Mouse (Mus musculus): ENCODE results near the gene Map3k1.

The Map3k1 gene

GRCm38 (mm10) chr13:111792130-111792974 is 16.4 kb downstream of the Map3k1 start:
- H3K27me3 ChIP-seq (ENCODE audit: insufficient read depth, low read length), result no peaks in the 10 kb centered on the region
- peaks cover 10% of the 10 kb centered on the region; the same call in 1 of the 2 replicates for H3K36me3 ChIP-seq (ENCODE audit: insufficient read depth, low read length)
- H3K4me1 ChIP-seq (replicated peaks; ENCODE audit: low read depth, low read length), result peaks cover 82% of the 10 kb centered on the region
- TF ChIP-seq POU5F1 (IDR thresholded peaks at IDR 0.05; ENCODE audit: borderline replicate concordance, low read length), result no peak
- TF ChIP-seq CTCF (conservative IDR thresholded peaks at IDR 0.05; ENCODE audit: low read length), result no peak
- no peak for TF ChIP-seq NANOG (IDR thresholded peaks at IDR 0.05; ENCODE audit: borderline replicate concordance, low read length)
- no peak overlapping the region for H3K4me3 ChIP-seq (replicated peaks; ENCODE audit: low read length)
- H3K9me3 ChIP-seq (ENCODE audit: low read length), result no peaks in the 10 kb centered on the region

GRCm38 (mm10) chr13:111791596-111791995 is 17.2 kb downstream of the Map3k1 start:
- Histone ChIP-seq H3K4me3 (replicated peaks; ENCODE audit: low read length) (no peak overlapping the region), H3K27me3 (ENCODE audit: insufficient read depth, low read length) (no peaks in the 10 kb centered on the region), H3K9me3 (ENCODE audit: low read length) (no peaks in the 10 kb centered on the region), H3K4me1 (replicated peaks; ENCODE audit: low read depth, low read length) (peaks cover 74% of the 10 kb centered on the region), H3K36me3 (ENCODE audit: insufficient read depth, low read length) (peaks cover 10% of the 10 kb centered on the region; the same call in 1 of the 2 replicates)
- TF ChIP-seq POU5F1 (IDR thresholded peaks at IDR 0.05; ENCODE audit: borderline replicate concordance, low read length), result no peak
- TF ChIP-seq NANOG (IDR thresholded peaks at IDR 0.05; ENCODE audit: borderline replicate concordance, low read length), result no peak
- TF ChIP-seq CTCF (conservative IDR thresholded peaks at IDR 0.05; ENCODE audit: low read length), result no peak

DNA sequence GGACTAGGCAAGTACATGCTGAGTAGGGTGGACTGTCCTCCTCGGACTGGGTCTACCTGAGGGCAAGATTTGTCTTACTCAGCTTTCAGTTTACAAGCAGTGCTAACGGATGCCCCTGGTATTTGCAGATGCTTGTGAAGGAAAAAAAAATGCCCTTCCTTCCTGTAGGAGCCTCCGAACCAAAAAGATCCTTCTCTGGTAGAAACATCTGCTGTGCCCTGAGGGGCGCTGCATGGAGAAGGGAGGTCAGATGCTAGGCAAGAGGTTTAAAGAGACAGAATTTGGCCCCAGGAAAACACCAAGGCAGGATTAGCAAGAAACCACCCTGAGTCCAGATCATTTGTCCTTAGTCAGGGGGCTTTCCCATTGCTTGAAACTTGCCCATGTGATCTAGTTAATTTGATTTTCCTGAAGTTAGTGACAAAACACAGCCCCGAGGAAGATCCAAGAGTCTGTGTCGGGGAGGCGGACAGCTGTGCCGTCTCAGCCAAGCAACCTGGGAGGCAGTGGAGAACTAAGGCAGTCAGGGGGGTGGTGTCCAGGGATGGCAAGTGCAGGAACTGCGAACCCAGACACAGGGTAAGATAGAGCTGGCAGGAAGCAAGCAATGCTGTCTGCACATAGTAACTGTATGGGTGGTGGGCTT is 19.2 kb downstream of the Map3k1 start:
- peaks cover 73% of the 10 kb centered on the region for H3K4me1 ChIP-seq (replicated peaks; ENCODE audit: low read depth, low read length)
- 0 out of 2 replicates have a peak, but pooled peaks cover 6% of the 10 kb centered on the region for H3K36me3 ChIP-seq (ENCODE audit: insufficient read depth, low read length)
- H3K9me3 ChIP-seq (ENCODE audit: low read length), result no peaks in the 10 kb centered on the region
- H3K4me3 ChIP-seq (replicated peaks; ENCODE audit: low read length), result peak overlapping the region; percentile 45; the same call in 1 of the 2 replicates
- no peaks in the 10 kb centered on the region for H3K27me3 ChIP-seq (ENCODE audit: insufficient read depth, low read length)
- TF ChIP-seq CTCF (conservative IDR thresholded peaks at IDR 0.05; ENCODE audit: low read length) (no peak), POU5F1 (IDR thresholded peaks at IDR 0.05; ENCODE audit: borderline replicate concordance, low read length) (no peak), NANOG (IDR thresholded peaks at IDR 0.05; ENCODE audit: borderline replicate concordance, low read length) (no peak)

DNA sequence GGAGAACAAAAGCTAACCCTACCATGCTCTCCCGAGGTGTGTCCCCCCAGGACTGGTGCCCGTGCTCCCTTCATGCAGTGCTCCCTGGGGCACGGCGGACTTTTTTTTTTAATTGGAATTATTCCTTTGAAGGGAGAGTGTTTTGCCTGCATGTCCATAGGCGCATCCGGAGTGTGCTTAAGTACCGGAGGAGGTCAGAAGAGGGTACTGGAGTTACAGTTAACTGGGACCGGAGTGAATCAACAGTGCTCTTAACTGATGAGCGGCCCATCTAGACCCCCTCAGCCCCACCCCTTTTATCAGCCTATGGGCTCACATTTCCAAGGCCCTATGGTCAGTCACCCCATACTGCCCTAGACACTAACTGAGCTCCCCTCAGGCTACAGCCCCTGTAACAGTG is 19.9 kb downstream of the Map3k1 start:
- peak overlapping the region; percentile 45 for H3K4me3 ChIP-seq (replicated peaks; ENCODE audit: low read length)
- H3K27me3 ChIP-seq (ENCODE audit: insufficient read depth, low read length), result no peaks in the 10 kb centered on the region
- no peak for TF ChIP-seq POU5F1 (IDR thresholded peaks at IDR 0.05; ENCODE audit: borderline replicate concordance, low read length)
- no peak for TF ChIP-seq NANOG (IDR thresholded peaks at IDR 0.05; ENCODE audit: borderline replicate concordance, low read length)
- no peak for TF ChIP-seq CTCF (conservative IDR thresholded peaks at IDR 0.05; ENCODE audit: low read length)
- no peaks in the 10 kb centered on the region for H3K36me3 ChIP-seq (ENCODE audit: insufficient read depth, low read length)
- peaks cover 76% of the 10 kb centered on the region for H3K4me1 ChIP-seq (replicated peaks; ENCODE audit: low read depth, low read length)
- no peaks in the 10 kb centered on the region for H3K9me3 ChIP-seq (ENCODE audit: low read length)

- H3K4me3 ChIP-seq (replicated peaks; ENCODE audit: low read length), result 0 out of 2 replicates have a peak overlapping the region, but pooled peaks have one; percentile 45
- 0 out of 2 replicates have a peak, but pooled peaks cover 7% of the 10 kb centered on the region for H3K36me3 ChIP-seq (ENCODE audit: insufficient read depth, low read length)
- no peaks in the 10 kb centered on the region for H3K27me3 ChIP-seq (ENCODE audit: insufficient read depth, low read length)
- no peaks in the 10 kb centered on the region for H3K9me3 ChIP-seq (ENCODE audit: low read length)
- TF ChIP-seq POU5F1 (IDR thresholded peaks at IDR 0.05; ENCODE audit: borderline replicate concordance, low read length) (no peak), CTCF (conservative IDR thresholded peaks at IDR 0.05; ENCODE audit: low read length) (peak; percentile 64)
- H3K4me1 ChIP-seq (replicated peaks; ENCODE audit: low read depth, low read length), result peaks cover 77% of the 10 kb centered on the region
These were observed 20.8 kb downstream of the Map3k1 start for GRCm38 (mm10) chr13:111787857-111788619.

DNA sequence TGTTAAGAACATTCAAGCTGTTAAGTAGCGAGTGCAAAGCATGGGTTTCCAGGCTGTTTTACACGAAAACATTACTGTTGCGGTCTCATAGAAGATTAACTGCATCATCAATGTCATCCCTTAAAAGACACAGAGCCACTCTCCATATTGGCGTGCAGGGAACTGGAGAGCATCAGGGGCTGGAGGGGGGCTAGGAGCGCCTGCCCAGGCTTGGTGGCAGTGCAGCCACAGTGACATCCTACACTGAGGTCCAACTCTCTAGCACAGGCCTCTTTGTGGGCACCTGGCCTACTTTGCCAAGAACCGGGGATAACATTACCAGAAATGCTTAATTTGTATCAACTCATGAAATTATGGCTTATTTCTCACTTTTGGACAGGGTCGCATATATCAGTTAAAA is 22.2 kb downstream of the Map3k1 start:
- H3K27me3 ChIP-seq (ENCODE audit: insufficient read depth, low read length), result no peaks in the 10 kb centered on the region
- no peak overlapping the region for H3K4me3 ChIP-seq (replicated peaks; ENCODE audit: low read length)
- H3K4me1 ChIP-seq (replicated peaks; ENCODE audit: low read depth, low read length), result peaks cover 62% of the 10 kb centered on the region
- TF ChIP-seq CTCF (conservative IDR thresholded peaks at IDR 0.05; ENCODE audit: low read length) (no peak), POU5F1 (IDR thresholded peaks at IDR 0.05; ENCODE audit: borderline replicate concordance, low read length) (no peak), NANOG (IDR thresholded peaks at IDR 0.05; ENCODE audit: borderline replicate concordance, low read length) (no peak)
- 0 out of 2 replicates have a peak, but pooled peaks cover 16% of the 10 kb centered on the region for H3K36me3 ChIP-seq (ENCODE audit: insufficient read depth, low read length)
- no peaks in the 10 kb centered on the region for H3K9me3 ChIP-seq (ENCODE audit: low read length)

- peaks cover 32% of the 10 kb centered on the region for H3K4me1 ChIP-seq (replicated peaks; ENCODE audit: low read depth, low read length)
These were observed 25.3 kb downstream of the Map3k1 start for GRCm38 (mm10) chr13:111783451-111783850.

GRCm38 (mm10) chr13:111779471-111779870 is 29.3 kb downstream of the Map3k1 start:
- Histone ChIP-seq H3K4me3 (replicated peaks; ENCODE audit: low read length) (no peak overlapping the region), H3K27me3 (ENCODE audit: insufficient read depth, low read length) (no peaks in the 10 kb centered on the region), H3K4me1 (replicated peaks; ENCODE audit: low read depth, low read length) (peaks cover 38% of the 10 kb centered on the region), H3K9me3 (ENCODE audit: low read length) (no peaks in the 10 kb centered on the region), H3K36me3 (ENCODE audit: insufficient read depth, low read length) (peaks cover 31% of the 10 kb centered on the region)
- TF ChIP-seq CTCF (conservative IDR thresholded peaks at IDR 0.05; ENCODE audit: low read length), result no peak
- no peak for TF ChIP-seq NANOG (IDR thresholded peaks at IDR 0.05; ENCODE audit: borderline replicate concordance, low read length)
- no peak for TF ChIP-seq POU5F1 (IDR thresholded peaks at IDR 0.05; ENCODE audit: borderline replicate concordance, low read length)

More at GRCm38 (mm10) chr13:111783451-111783850, 25.3 kb downstream of the Map3k1 start:
- no peak for TF ChIP-seq CTCF (conservative IDR thresholded peaks at IDR 0.05; ENCODE audit: low read length)
- no peak for TF ChIP-seq POU5F1 (IDR thresholded peaks at IDR 0.05; ENCODE audit: borderline replicate concordance, low read length)
- TF ChIP-seq NANOG (IDR thresholded peaks at IDR 0.05; ENCODE audit: borderline replicate concordance, low read length), result no peak
- Histone ChIP-seq H3K9me3 (ENCODE audit: low read length) (no peaks in the 10 kb centered on the region), H3K4me3 (replicated peaks; ENCODE audit: low read length) (no peak overlapping the region), H3K27me3 (ENCODE audit: insufficient read depth, low read length) (no peaks in the 10 kb centered on the region), H3K36me3 (ENCODE audit: insufficient read depth, low read length) (0 out of 2 replicates have a peak, but pooled peaks cover 16% of the 10 kb centered on the region)

Data from E14TG2a.4 (cell line).